Mouse (Mus musculus): ENCODE measurements around the gene Zdhhc20. TPM values are rescaled to one million over a fixed set of nuclear protein-coding genes. Genes with fewer than 3 reads are reported as not detected.

The Zdhhc20 gene
- polyA plus RNA-seq, 1 experiment from 2014 or later, result 50.7 TPM

- DNase-seq (ENCODE audit: low spot score), result no peak
- no peak overlapping the region for H3K9ac ChIP-seq (ENCODE audit: low read length)
- ATAC-seq (ENCODE audit: insufficient read depth, low FRiP score, low TSS enrichment), result no peak
- WGBS, result 90% methylated on average over 9 of the region's 9 CpGs
- no peak overlapping the region for H3K4me2 ChIP-seq (ENCODE audit: low read depth)
- no peaks in the 10 kb centered on the region for H3K9me3 ChIP-seq (ENCODE audit: control insufficient read depth, low read length)
- no peaks in the 10 kb centered on the region for H3K4me1 ChIP-seq (ENCODE audit: control insufficient read depth, insufficient read depth, low read length)
- no peaks in the 10 kb centered on the region for H3K27me3 ChIP-seq (ENCODE audit: control insufficient read depth, insufficient read depth, low read length)
- H3K36me3 ChIP-seq (ENCODE audit: control insufficient read depth, insufficient read depth, low read length), result no peaks in the 10 kb centered on the region
- no peak overlapping the region for H3K4me3 ChIP-seq (ENCODE audit: low read depth, low read length)
- H3K27ac ChIP-seq (ENCODE audit: low read depth, low read length), result no peak overlapping the region
Observed at GRCm38 (mm10) chr14:57789759-57790158, 100.3 kb downstream of the Zdhhc20 start.

GRCm38 (mm10) chr14:57789311-57789710, 100.8 kb downstream of the Zdhhc20 start:
- ATAC-seq (ENCODE audit: insufficient read depth, low FRiP score, low TSS enrichment) (no peak), DNase-seq (ENCODE audit: low spot score) (no peak)
- H3K4me2 ChIP-seq (ENCODE audit: low read depth), result no peak overlapping the region
- H3K9ac ChIP-seq (ENCODE audit: low read length), result no peak overlapping the region
- no peak overlapping the region for H3K27ac ChIP-seq (ENCODE audit: low read depth, low read length)
- H3K36me3 ChIP-seq (ENCODE audit: control insufficient read depth, insufficient read depth, low read length), result no peaks in the 10 kb centered on the region
- WGBS, result 77% methylated on average over 2 of the region's 2 CpGs
- H3K27me3 ChIP-seq (ENCODE audit: control insufficient read depth, insufficient read depth, low read length), result no peaks in the 10 kb centered on the region
- H3K9me3 ChIP-seq (ENCODE audit: control insufficient read depth, low read length), result no peaks in the 10 kb centered on the region
- H3K4me1 ChIP-seq (ENCODE audit: control insufficient read depth, insufficient read depth, low read length), result no peaks in the 10 kb centered on the region
- H3K4me3 ChIP-seq (ENCODE audit: low read depth, low read length), result no peak overlapping the region

DNA sequence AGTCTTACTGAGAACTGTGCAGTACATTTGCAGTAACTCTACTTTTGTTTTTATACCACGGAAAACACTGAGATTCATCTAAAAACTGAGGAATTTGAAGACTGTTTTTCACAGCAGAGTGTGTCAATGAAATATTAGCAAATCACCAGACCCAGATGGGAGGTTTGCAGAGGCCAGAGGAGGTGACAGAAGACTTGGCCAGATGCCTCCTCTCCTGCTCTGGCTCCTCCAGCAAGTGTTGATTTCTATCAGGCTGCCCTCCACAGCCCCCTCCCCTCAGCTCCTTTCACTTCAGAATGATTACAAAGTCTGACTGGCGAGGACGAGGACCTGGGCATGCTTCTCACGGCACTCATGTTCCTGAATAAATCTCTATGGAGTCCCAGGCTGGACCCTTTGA, 102.7 kb downstream of the Zdhhc20 start:
- H3K4me3 ChIP-seq (ENCODE audit: low read depth, low read length), result no peak overlapping the region
- 70% methylated on average over 4 of the region's 4 CpGs for WGBS
- H3K36me3 ChIP-seq (ENCODE audit: control insufficient read depth, insufficient read depth, low read length), result no peaks in the 10 kb centered on the region
- no peak overlapping the region for H3K27ac ChIP-seq (ENCODE audit: low read depth, low read length)
- ATAC-seq (ENCODE audit: insufficient read depth, low FRiP score, low TSS enrichment) (no peak), DNase-seq (ENCODE audit: low spot score) (no peak)
- H3K4me1 ChIP-seq (ENCODE audit: control insufficient read depth, insufficient read depth, low read length), result no peaks in the 10 kb centered on the region
- H3K27me3 ChIP-seq (ENCODE audit: control insufficient read depth, insufficient read depth, low read length), result no peaks in the 10 kb centered on the region
- no peaks in the 10 kb centered on the region for H3K9me3 ChIP-seq (ENCODE audit: control insufficient read depth, low read length)
- H3K4me2 ChIP-seq (ENCODE audit: low read depth), result no peak overlapping the region
- no peak overlapping the region for H3K9ac ChIP-seq (ENCODE audit: low read length)

Small RNAs within 50 kb of the gene (microRNA-seq; reads per million reads assigned to microRNA genes)
- not detected for gene Mir3077

Other genes starting within 250 kb of the Zdhhc20 start
- gene Xpo4, start 224.8 kb downstream of the Zdhhc20 start, polyA plus RNA-seq (2014; fragmentation: Nextera tagmentation; extraction: Ambion mirVana), result 34.5 and 35.1 TPM in 2 replicates
- not detected in 2 replicates for gene Gm49361, start 144.2 kb downstream of the Zdhhc20 start, polyA plus RNA-seq (2014; fragmentation: Nextera tagmentation; extraction: Ambion mirVana)
- gene Lats2, start 131.9 kb downstream of the Zdhhc20 start, polyA plus RNA-seq (2014; fragmentation: Nextera tagmentation; extraction: Ambion mirVana), result 17.5 and 18.0 TPM in 2 replicates
- gene Sap18, start 92.1 kb downstream of the Zdhhc20 start, polyA plus RNA-seq (2014; fragmentation: Nextera tagmentation; extraction: Ambion mirVana), result 24.1 and 35.0 TPM in 2 replicates
- 36.0 and 39.3 TPM in 2 replicates for gene Ska3, start 64.1 kb downstream of the Zdhhc20 start, polyA plus RNA-seq (2014; fragmentation: Nextera tagmentation; extraction: Ambion mirVana)
- gene Mrpl57, start 64.0 kb downstream of the Zdhhc20 start, polyA plus RNA-seq (2014; fragmentation: Nextera tagmentation; extraction: Ambion mirVana), result 134 and 140 TPM in 2 replicates
- 54.4 and 59.9 TPM in 2 replicates for gene Micu2, start 109.0 kb upstream of the Zdhhc20 start, polyA plus RNA-seq (2014; fragmentation: Nextera tagmentation; extraction: Ambion mirVana)
- gene Fgf9, start 180.3 kb upstream of the Zdhhc20 start, polyA plus RNA-seq (2014; fragmentation: Nextera tagmentation; extraction: Ambion mirVana), result 6.5 and 7.3 TPM in 2 replicates

Measured in neural tube, embryonic 11.5 days (tissue).